Mouse (Mus musculus): ENCODE measurements at regions not wholly inside any gene's neighbourhood (a gene's known extent, or its start where the extent isn't known, plus 50 kb on each side); places are given as distances from the start of the nearest gene placed in this dataset.

DNA sequence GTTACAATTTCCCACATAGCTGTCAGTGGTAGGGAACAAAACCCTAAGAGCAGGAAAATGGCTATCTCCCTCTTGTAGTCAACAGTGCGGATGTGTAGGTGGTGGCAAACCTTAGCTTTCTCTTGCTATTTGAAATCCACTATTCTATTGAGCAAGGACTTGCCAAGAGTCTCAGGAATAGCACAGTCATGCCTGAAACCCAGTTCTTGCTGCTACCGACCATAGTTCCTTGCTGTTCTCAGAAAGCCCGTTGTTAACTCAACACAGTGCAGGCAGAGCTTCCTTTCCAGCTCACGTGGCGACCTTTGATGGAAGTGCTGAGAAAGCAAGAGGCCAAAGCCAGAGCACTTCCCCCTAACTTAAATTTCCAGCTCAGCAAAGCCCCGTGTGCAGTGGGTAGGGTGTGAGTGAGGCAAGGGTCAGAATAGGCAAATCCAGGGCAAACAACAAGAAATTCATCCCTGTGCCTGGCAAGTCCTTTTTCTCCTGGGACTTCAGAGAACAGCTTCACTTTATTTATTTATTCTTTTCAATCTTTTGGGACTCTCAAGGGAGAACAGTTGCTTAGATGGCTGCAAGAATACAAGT lies 131.9 kb downstream of the Snx18 start:
- no peak for DNase-seq (ENCODE audit: low read depth, low spot score)
- Histone ChIP-seq H3K9ac (ENCODE audit: control insufficient read depth, low read depth, low read length, poor library complexity, severe bottlenecking) (no peak overlapping the region), H3K4me1 (ENCODE audit: control insufficient read depth in 1 of 2, insufficient read depth in 2 of 2, low read length in 2 of 2) (no peaks in the 10 kb centered on the region), H3K4me3 (ENCODE audit: control insufficient read depth in 1 of 2, insufficient read depth in 1 of 2, low read depth in 2 of 2, low read length in 2 of 2) (no peak overlapping the region), H3K27ac (ENCODE audit: control insufficient read depth, low read depth, low read length) (no peak overlapping the region), H3K9me3 (replicated peaks; ENCODE audit: insufficient read depth, low read length) (no peaks in the 10 kb centered on the region), H3K27me3 (ENCODE audit: control insufficient read depth in 1 of 2, insufficient read depth in 2 of 2, low read length in 2 of 2) (no peaks in the 10 kb centered on the region; a peak in 1 of 4 replicates), H3K36me3 (ENCODE audit: control insufficient read depth in 1 of 2, insufficient read depth in 2 of 2, low read length in 2 of 2) (no peaks in the 10 kb centered on the region), H3K79me2 (ENCODE audit: control insufficient read depth, insufficient read depth, low read length, poor library complexity) (no peaks in the 10 kb centered on the region)
- TF ChIP-seq TAL1 (IDR thresholded peaks at IDR 0.05; ENCODE audit: low read length): no peak
- TF ChIP-seq RAD21 (IDR thresholded peaks at IDR 0.05; ENCODE audit: low read depth, low read length): no peak
- no peak for TF ChIP-seq MAX (IDR thresholded peaks at IDR 0.05; ENCODE audit: low read length)
- TF ChIP-seq NELFE (IDR thresholded peaks at IDR 0.05; ENCODE audit: low read depth, low read length): no peak
- no peak for TF ChIP-seq KAT2A (conservative IDR thresholded peaks at IDR 0.05; ENCODE audit: low read depth, low read length)
- no peak for TF ChIP-seq USF2 (IDR thresholded peaks at IDR 0.05; ENCODE audit: borderline replicate concordance in 1 of 2, insufficient read depth in 1 of 2, low read depth in 1 of 2, low read length in 2 of 2)
- no peak for TF ChIP-seq ELF1 (IDR thresholded peaks at IDR 0.05; ENCODE audit: low read depth, low read length)
- TF ChIP-seq TCF12 (IDR thresholded peaks at IDR 0.05; ENCODE audit: low read depth, low read length): no peak
- TF ChIP-seq SMC3 (IDR thresholded peaks at IDR 0.05; ENCODE audit: low read depth, low read length): no peak
- no peak for TF ChIP-seq ZNF384 (IDR thresholded peaks at IDR 0.05; ENCODE audit: low read depth, low read length)
- no peak for TF ChIP-seq BHLHE40 (IDR thresholded peaks at IDR 0.05; ENCODE audit: borderline replicate concordance, low read depth, low read length)
- no peak for TF ChIP-seq MYC (IDR thresholded peaks at IDR 0.05; ENCODE audit: low read depth, low read length)
- TF ChIP-seq ETS1 (IDR thresholded peaks at IDR 0.05; ENCODE audit: low read depth, low read length): no peak
- TF ChIP-seq MEF2A (IDR thresholded peaks at IDR 0.05; ENCODE audit: extremely low read depth, insufficient replicate concordance, low read depth, low read length, poor library complexity, severe bottlenecking): no peak
- TF ChIP-seq MXI1 (IDR thresholded peaks at IDR 0.05; ENCODE audit: low read depth, low read length): no peak
- TF ChIP-seq USF1 (IDR thresholded peaks at IDR 0.05; ENCODE audit: low read depth, low read length): no peak
- no peak for TF ChIP-seq CTCF (IDR thresholded peaks at IDR 0.05 in 2 of 3, conservative IDR thresholded peaks at IDR 0.05 in 1 of 3; ENCODE audit: control insufficient read depth in 1 of 3, insufficient read depth in 1 of 3, low read depth in 2 of 3, low read length in 3 of 3, poor library complexity in 1 of 3, severe bottlenecking in 1 of 3)
- no peak for TF ChIP-seq MAZ (IDR thresholded peaks at IDR 0.05; ENCODE audit: low read depth, low read length)
- no peak for TF ChIP-seq ZMIZ1 (IDR thresholded peaks at IDR 0.05; ENCODE audit: low read depth, low read length)

DNA sequence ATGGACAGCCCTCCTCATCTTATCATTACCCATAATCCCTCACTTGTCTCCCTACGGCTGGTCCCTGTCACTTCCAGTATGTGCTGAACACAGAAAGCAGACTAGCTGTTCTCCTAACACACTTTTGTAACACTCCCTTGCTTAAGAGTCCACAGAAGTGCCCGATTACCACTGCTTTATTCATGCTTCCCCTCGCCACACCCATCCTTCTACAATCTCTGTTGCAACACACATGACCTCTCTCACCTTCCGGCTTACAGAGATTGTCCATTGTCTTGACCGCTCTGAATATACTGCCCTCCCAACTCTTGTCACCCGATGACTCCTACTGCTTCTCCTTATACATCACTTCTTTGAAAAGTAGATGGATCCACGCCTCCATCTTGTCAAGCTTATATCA lies 132.9 kb downstream of the Snx18 start:
- H3K27me3 ChIP-seq (ENCODE audit: control insufficient read depth in 1 of 2, insufficient read depth in 2 of 2, low read length in 2 of 2): no peaks in the 10 kb centered on the region; a peak in 1 of 4 replicates
- TF ChIP-seq ZNF384 (IDR thresholded peaks at IDR 0.05; ENCODE audit: low read depth, low read length): no peak
- TF ChIP-seq NELFE (IDR thresholded peaks at IDR 0.05; ENCODE audit: low read depth, low read length): no peak
- no peak for TF ChIP-seq ZMIZ1 (IDR thresholded peaks at IDR 0.05; ENCODE audit: low read depth, low read length)
- TF ChIP-seq BHLHE40 (IDR thresholded peaks at IDR 0.05; ENCODE audit: borderline replicate concordance, low read depth, low read length): no peak
- TF ChIP-seq MAZ (IDR thresholded peaks at IDR 0.05; ENCODE audit: low read depth, low read length): no peak
- H3K9ac ChIP-seq (ENCODE audit: control insufficient read depth, low read depth, low read length, poor library complexity, severe bottlenecking): no peak overlapping the region
- H3K79me2 ChIP-seq (ENCODE audit: control insufficient read depth, insufficient read depth, low read length, poor library complexity): no peaks in the 10 kb centered on the region
- no peak for DNase-seq (ENCODE audit: low read depth, low spot score)
- H3K36me3 ChIP-seq (ENCODE audit: control insufficient read depth in 1 of 2, insufficient read depth in 2 of 2, low read length in 2 of 2): no peaks in the 10 kb centered on the region
- H3K4me3 ChIP-seq (ENCODE audit: control insufficient read depth in 1 of 2, insufficient read depth in 1 of 2, low read depth in 2 of 2, low read length in 2 of 2): no peak overlapping the region
- no peak overlapping the region for H3K27ac ChIP-seq (ENCODE audit: control insufficient read depth, low read depth, low read length)
- no peaks in the 10 kb centered on the region for H3K9me3 ChIP-seq (replicated peaks; ENCODE audit: insufficient read depth, low read length)
- H3K4me1 ChIP-seq (ENCODE audit: control insufficient read depth in 1 of 2, insufficient read depth in 2 of 2, low read length in 2 of 2): no peaks in the 10 kb centered on the region
